Mouse (Mus musculus) heart, postnatal 0 days (tissue): ENCODE measurements around the gene Zcchc4. TPM values are rescaled to one million over a fixed set of nuclear protein-coding genes. Genes with fewer than 3 reads are reported as not detected.
A peak's percentile ranks its signal among the peaks of the same experiment; 100 is the strongest.

Source experiments
- ATAC-seq: fragments of 200-750 bp; cut with Nextera tagmentation; 2 replicates; pipeline ENCODE4 v1.8.0; 2017; ENCODE audit warnings: low read depth, moderate number of reproducible peaks, moderate library complexity; ENCODE audit not compliant: insufficient read depth
- DNase-seq: peaks from one replicate; pipeline ENCODE4 v3.0.0-alpha.2; 2016; ENCODE audit warnings: low spot score
- H3K27ac ChIP-seq: fragments of 300-500 bp; sonication (generic); 2 replicates; pipeline ENCODE4 v1.5.1; 2014; ENCODE audit warnings: low read depth, mild to moderate bottlenecking
- H3K27me3 ChIP-seq: fragments of 300-500 bp; sonication (generic); 2 replicates; pipeline ENCODE4 v1.6.1; 2014; ENCODE audit warnings: low read length, mixed read lengths; ENCODE audit not compliant: control insufficient read depth, insufficient read depth
- H3K36me3 ChIP-seq: fragments of 300-500 bp; sonication (generic); replicated peaks from 2 replicates; pipeline ENCODE4 v1.6.1; 2014; ENCODE audit warnings: low read length, mixed read lengths; ENCODE audit not compliant: control insufficient read depth, insufficient read depth
- H3K4me1 ChIP-seq: fragments of 300-500 bp; sonication (generic); 2 replicates; pipeline ENCODE4 v1.6.1; 2014; ENCODE audit warnings: antibody characterized with exemption; ENCODE audit not compliant: control insufficient read depth, insufficient read depth
- H3K4me2 ChIP-seq: fragments of 300-500 bp; sonication (generic); 2 replicates; pipeline ENCODE4 v1.6.1; 2014; ENCODE audit warnings: low read depth, mild to moderate bottlenecking, low read length, moderate library complexity
- H3K4me3 ChIP-seq: fragments of 300-500 bp; sonication (generic); 2 replicates; pipeline ENCODE4 v1.5.1; 2014; ENCODE audit warnings: low read depth, low read length
- H3K9ac ChIP-seq: fragments of 300-500 bp; sonication (generic); replicated peaks from 2 replicates; pipeline ENCODE4 v1.6.1; 2014; ENCODE audit warnings: low read depth, low read length, mixed read lengths
- H3K9me3 ChIP-seq: fragments of 300-500 bp; sonication (generic); replicated peaks from 2 replicates; pipeline ENCODE4 v1.6.1; 2016; ENCODE audit warnings: low read length; ENCODE audit not compliant: control insufficient read depth
- CTCF ChIP-seq: IDR thresholded peaks from 2 replicates; pipeline ENCODE4 v1.5.1; 2016; ENCODE audit warnings: antibody characterized with exemption, control low read depth, low read depth
- EP300 ChIP-seq: IDR thresholded peaks from 2 replicates; pipeline ENCODE4 v1.6.1; 2016; ENCODE audit warnings: antibody characterized with exemption, low read depth
- WGBS: fragments of 180-500 bp; shearing (Covaris S2); extraction: QIAGEN DNeasy Blood & Tissue Kit; methylation state at CpG from one replicate; pipeline ENCODE4 v1.1.7; 2014; 5-methylcytosine and 5-hydroxymethylcytosine counted together
- polyA plus RNA-seq: library from polyadenylated mRNA; unstranded; fragments of >200 nt; fragmentation: Nextera tagmentation; extraction: Ambion mirVana; gene quantifications from 2 replicates; pipeline ENCODE4 v1.2.1, GENCODE M21; 2015
- total RNA-seq: library from RNA; depleted of rRNA; stranded (reverse); fragments of >200 nt; gene quantifications from 2 replicates; pipeline ENCODE4 v1.2.3, GENCODE M21; 2014; ENCODE audit warnings: low replicate concordance

Gene Zcchc4
- total and polyA plus RNA-seq, 2 experiments from 2014 or later = 7.4 to 7.8 TPM

DNA sequence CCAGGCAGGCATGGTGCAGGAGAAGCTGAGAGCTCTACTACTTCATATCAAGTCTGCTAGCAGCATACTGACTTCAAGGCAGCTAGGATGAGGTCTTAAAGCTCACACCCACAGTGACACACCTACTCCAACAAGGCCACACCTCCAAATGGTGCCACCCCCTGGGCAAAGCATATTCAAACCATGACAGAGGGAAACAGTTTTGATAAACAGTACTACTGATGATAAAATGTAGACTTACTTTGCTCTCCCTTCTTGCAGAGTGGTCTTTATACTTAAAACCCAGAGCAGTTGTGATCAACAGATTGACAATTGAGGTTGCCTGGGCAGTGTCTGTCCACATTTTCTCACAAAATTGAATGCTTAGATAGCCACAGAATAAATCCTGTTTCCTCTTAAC is 57.8 kb downstream of the Zcchc4 start:
- Histone ChIP-seq H3K4me2 (peak overlapping the region; percentile 62; the same call in 1 of the 2 replicates), H3K36me3 (peaks cover 21% of the 10 kb centered on the region), H3K9ac (peak overlapping the region; percentile 84; the same call in 1 of the 2 replicates), H3K27ac (peak overlapping the region; percentile 92), H3K4me1 (peaks cover 7% of the 10 kb centered on the region; the same call in 1 of the 2 replicates), H3K9me3 (no peaks in the 10 kb centered on the region), H3K27me3 (no peaks in the 10 kb centered on the region), H3K4me3 (peak overlapping the region; percentile 74)
- peak; percentile 20 for DNase-seq
- ATAC-seq = no peak
- TF ChIP-seq EP300 (no peak), CTCF (no peak)

DNA sequence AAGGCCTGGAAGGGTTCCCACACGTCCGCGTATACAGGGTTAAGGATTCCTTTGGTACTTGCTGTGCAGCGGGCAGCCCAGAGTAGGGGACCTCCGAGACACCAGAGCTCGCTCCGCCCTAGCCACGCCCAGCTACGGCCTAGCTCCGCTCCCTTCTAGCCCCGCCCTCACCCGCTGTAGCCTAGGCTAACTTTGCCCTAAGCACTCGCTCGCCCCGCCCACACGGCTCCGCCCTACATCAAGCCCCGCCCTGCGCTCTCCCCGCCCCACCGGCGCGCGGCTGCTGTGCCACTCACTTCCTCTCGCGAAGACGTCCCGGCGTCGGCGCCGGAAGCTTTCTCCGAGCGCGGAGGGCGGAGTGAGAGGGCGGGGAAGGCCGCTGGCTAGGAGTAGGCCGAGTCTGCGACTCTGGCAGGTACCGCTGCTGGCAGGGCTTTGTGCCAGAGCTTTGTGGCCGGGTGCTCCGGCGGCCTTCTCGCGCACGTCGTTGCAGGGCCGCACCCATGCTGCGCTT is 58.6 kb downstream of the Zcchc4 start, which contains the start of gene Anapc4:
TSS of gene Anapc4 (plus strand) at position 252 of the 514 bp plus-strand sequence.
- TF ChIP-seq EP300 = no peak
- no peak for TF ChIP-seq CTCF
- DNase-seq (peak; percentile 99), ATAC-seq (peak; percentile 99)
- under 1% methylated on average over 50 of the region's 50 CpGs for WGBS
- no peaks in the 10 kb centered on the region for H3K9me3 ChIP-seq
- H3K36me3 ChIP-seq = peaks cover 28% of the 10 kb centered on the region
- H3K27me3 ChIP-seq = no peaks in the 10 kb centered on the region
- peak within 1 kb of the TSS; percentile 62 for H3K4me2 ChIP-seq
- H3K27ac ChIP-seq = peak within 1 kb of the TSS; percentile 92
- peak within 1 kb of the TSS; percentile 84 for H3K9ac ChIP-seq
- peak within 1 kb of the TSS; percentile 74 for H3K4me3 ChIP-seq
- peaks cover 7% of the 10 kb centered on the region; the same call in 1 of the 2 replicates for H3K4me1 ChIP-seq

DNA sequence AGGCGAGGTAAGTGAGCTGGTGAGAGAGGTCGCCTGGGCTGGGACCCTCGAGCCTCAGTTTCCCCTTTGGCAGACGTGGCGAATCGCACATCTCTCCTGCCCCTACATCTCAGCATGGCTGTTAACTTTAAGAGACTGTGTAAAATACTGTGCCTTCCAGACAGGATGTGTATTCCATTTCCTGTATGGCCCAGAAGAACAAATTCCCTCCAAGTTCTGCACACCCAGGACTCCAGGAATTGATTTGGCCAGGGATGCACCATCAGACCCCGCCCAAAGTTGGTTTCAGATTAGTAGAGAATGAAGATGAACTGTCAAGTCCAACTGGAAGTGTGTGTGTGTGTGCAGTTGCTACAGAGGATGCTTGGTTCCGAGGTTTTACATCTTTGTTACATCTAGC is 59.2 kb downstream of the Zcchc4 start:
- peak overlapping the region; percentile 62 for H3K4me2 ChIP-seq
- DNase-seq (peak; percentile 30), ATAC-seq (peak; percentile 2; the same call in 1 of the 2 replicates)
- H3K9ac ChIP-seq = peak overlapping the region; percentile 84
- H3K4me3 ChIP-seq = peak overlapping the region; percentile 74
- no peak for TF ChIP-seq CTCF
- no peak for TF ChIP-seq EP300
- peak overlapping the region; percentile 92 for H3K27ac ChIP-seq
- 4% methylated on average over 8 of the region's 8 CpGs for WGBS
- peaks cover 33% of the 10 kb centered on the region for H3K36me3 ChIP-seq
- H3K27me3 ChIP-seq = no peaks in the 10 kb centered on the region
- peaks cover 7% of the 10 kb centered on the region; the same call in 1 of the 2 replicates for H3K4me1 ChIP-seq
- no peaks in the 10 kb centered on the region for H3K9me3 ChIP-seq

DNA sequence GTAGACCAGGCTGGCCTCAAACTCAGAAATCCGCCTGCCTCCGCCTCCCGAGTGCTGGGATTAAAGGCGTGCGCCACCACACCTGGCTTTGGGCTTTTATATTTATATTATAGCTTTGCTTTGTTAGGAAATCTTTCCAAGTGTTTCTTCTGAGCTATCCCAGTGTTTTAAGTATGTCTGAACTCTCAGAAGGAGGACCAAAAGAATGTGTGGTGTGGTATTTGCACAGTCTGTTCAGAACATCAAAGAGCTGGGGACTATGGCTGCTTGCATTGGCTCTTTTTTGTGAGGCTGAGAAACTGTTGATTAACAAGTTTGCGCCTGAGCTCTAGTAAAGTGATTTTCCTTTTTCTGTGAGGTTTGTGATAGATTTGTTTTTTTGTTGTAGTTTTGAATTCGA is 69.1 kb downstream of the Zcchc4 start:
- H3K27ac ChIP-seq = no peak overlapping the region
- peaks cover 87% of the 10 kb centered on the region for H3K36me3 ChIP-seq
- no peaks in the 10 kb centered on the region for H3K27me3 ChIP-seq
- no peak for TF ChIP-seq EP300
- no peak for TF ChIP-seq CTCF
- no peak overlapping the region for H3K4me2 ChIP-seq
- H3K4me1 ChIP-seq = no peaks in the 10 kb centered on the region
- no peak overlapping the region for H3K4me3 ChIP-seq
- no peak for ATAC-seq
- no peaks in the 10 kb centered on the region for H3K9me3 ChIP-seq
- 96% methylated on average over 7 of the region's 7 CpGs for WGBS
- no peak for DNase-seq
- no peak overlapping the region for H3K9ac ChIP-seq

DNA sequence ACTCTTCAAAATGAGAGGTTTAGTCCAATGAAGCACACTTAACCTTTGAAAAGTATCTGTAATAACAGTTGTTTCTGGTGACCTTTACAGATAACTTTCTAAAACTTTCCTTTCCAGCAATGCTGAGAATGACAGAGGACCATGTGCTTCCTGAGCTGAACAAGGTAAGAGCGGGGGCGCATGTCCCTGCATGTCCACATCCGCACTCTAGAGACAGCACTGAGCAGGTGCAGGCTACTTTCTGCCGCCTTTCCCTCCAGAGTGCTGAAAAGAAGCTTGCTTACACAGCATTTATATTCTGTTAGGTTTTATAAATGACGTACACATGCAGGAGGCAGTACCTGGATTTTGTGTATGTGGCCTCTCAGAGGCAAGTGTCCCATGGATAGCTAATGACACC is 80.5 kb downstream of the Zcchc4 start:
- ATAC-seq = no peak
- DNase-seq = no peak
- 93% methylated on average over 5 of the region's 5 CpGs for WGBS
- Histone ChIP-seq H3K4me3 (no peak overlapping the region), H3K4me2 (no peak overlapping the region), H3K27me3 (no peaks in the 10 kb centered on the region), H3K27ac (no peak overlapping the region), H3K9ac (no peak overlapping the region), H3K4me1 (no peaks in the 10 kb centered on the region), H3K9me3 (no peaks in the 10 kb centered on the region), H3K36me3 (peaks cover 77% of the 10 kb centered on the region)
- no peak for TF ChIP-seq CTCF
- no peak for TF ChIP-seq EP300

DNA sequence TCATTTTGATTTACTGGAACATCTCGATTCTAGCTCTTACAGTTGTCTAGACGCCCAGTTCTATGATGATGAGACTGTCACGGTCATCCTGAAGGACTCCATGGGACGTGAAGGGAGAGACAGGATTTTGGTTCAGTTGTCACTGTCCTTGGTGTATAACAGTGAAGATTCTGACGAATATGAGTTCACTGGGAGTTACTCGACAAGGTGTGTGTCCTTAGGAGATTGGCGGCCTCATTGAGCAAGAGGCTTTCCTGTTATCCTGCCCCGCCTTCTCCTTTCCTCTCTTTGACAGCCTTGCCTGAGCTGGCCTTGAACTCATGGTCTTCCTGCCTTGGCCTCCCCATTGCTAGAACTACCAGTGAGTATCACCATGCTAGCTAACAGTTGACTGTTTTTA is 89.2 kb downstream of the Zcchc4 start:
- Histone ChIP-seq H3K9me3 (no peaks in the 10 kb centered on the region), H3K27ac (no peak overlapping the region), H3K4me1 (no peaks in the 10 kb centered on the region; the same call in 1 of the 2 replicates), H3K4me3 (no peak overlapping the region), H3K9ac (no peak overlapping the region), H3K27me3 (no peaks in the 10 kb centered on the region), H3K4me2 (no peak overlapping the region), H3K36me3 (peaks cover 78% of the 10 kb centered on the region)
- TF ChIP-seq CTCF (no peak), EP300 (no peak)
- ATAC-seq (no peak), DNase-seq (no peak)
- 90% methylated on average over 8 of the region's 8 CpGs for WGBS
